Mouse (Mus musculus): Measurements from ENCODE around the gene Dnaic2.

GRCm38 (mm10) chr11:114691454-114692182, 35.6 kb upstream of the Dnaic2 start:
- TF ChIP-seq POLR2A (IDR thresholded peaks at IDR 0.05; ENCODE audit: control insufficient read depth, extremely low read depth, insufficient read depth, low read length, poor library complexity) (no peak), CTCF (IDR thresholded peaks at IDR 0.05; ENCODE audit: borderline replicate concordance, control insufficient read depth, extremely low read depth, insufficient read depth, low read length, poor library complexity) (no peak)
